Mouse (Mus musculus): ENCODE data around the gene Hist1h2bl. TPM values are rescaled to one million over a fixed set of nuclear protein-coding genes. Genes with fewer than 3 reads are reported as not detected.

Gene Hist1h2bl
- polyA plus RNA-seq (2015; fragmentation: Nextera tagmentation; extraction: Ambion mirVana) = 1.4 TPM in 1 of 2 replicates, not detected in the other

DNA sequence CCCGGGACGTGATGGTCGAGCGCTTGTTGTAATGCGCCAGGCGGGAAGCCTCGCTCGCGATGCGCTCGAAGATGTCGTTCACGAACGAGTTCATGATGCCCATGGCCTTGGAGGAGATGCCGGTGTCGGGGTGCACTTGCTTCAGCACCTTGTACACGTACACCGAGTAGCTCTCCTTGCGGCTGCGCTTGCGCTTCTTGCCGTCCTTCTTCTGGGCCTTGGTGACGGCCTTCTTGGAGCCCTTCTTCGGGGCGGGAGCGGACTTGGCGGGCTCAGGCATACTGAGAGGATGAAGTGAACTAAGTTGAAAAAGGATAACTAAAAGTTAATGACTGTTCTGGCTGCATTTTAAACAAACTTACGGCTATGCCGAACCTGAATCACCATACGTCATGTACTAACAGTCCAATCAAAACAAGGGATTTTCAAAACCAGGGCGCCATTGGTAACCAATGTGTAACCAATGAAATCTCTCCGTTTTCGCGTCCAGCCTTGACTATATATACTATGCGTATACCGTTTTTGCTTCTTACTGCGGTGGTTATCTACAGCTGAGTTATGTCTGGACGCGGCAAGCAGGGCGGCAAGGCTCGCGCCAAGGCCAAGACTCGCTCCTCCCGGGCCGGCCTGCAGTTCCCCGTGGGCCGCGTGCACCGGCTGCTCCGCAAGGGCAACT is at the start of gene Hist1h2bl, which contains the start of gene Hist1h2ai:
Gene Hist1h2bl (minus strand): TSS at position 280 of the 676 bp plus-strand sequence.
Gene Hist1h2ai (plus strand): TSS at position 559 of the 676 bp plus-strand sequence.

DNA sequence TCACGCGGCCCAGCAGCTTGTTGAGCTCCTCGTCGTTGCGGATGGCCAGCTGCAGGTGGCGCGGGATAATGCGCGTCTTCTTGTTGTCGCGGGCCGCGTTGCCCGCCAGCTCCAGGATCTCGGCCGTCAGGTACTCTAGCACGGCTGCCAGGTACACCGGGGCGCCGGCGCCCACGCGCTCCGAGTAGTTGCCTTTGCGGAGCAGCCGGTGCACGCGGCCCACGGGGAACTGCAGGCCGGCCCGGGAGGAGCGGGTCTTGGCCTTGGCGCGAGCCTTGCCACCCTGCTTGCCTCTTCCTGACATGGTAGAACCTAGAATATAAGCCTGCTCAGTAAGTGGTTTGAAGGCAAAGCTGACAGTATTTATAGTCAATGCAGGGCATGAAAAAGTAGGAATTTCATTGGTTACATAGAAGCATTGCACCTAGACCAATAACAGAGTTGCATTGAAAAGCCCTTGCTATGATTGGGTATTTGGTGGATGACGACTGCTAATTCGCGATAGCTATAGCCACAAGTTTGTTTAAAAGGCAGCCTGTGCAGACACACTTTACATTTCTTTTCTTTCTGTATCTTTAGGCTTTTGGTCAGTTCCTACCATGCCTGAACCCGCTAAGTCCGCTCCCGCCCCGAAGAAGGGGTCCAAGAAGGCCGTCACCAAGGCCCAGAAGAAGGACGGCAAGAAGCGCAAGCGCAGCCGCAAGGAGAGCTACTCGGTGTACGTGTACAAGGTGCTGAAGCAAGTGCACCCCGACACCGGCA is 37.8 kb upstream of the Hist1h2bl start, which contains the start of the genes Hist1h2ak and Hist1h2bn:
Gene Hist1h2ak (minus strand): TSS at position 304 of the 762 bp plus-strand sequence.
Gene Hist1h2bn (plus strand): TSS at position 600 of the 762 bp plus-strand sequence.

DNA sequence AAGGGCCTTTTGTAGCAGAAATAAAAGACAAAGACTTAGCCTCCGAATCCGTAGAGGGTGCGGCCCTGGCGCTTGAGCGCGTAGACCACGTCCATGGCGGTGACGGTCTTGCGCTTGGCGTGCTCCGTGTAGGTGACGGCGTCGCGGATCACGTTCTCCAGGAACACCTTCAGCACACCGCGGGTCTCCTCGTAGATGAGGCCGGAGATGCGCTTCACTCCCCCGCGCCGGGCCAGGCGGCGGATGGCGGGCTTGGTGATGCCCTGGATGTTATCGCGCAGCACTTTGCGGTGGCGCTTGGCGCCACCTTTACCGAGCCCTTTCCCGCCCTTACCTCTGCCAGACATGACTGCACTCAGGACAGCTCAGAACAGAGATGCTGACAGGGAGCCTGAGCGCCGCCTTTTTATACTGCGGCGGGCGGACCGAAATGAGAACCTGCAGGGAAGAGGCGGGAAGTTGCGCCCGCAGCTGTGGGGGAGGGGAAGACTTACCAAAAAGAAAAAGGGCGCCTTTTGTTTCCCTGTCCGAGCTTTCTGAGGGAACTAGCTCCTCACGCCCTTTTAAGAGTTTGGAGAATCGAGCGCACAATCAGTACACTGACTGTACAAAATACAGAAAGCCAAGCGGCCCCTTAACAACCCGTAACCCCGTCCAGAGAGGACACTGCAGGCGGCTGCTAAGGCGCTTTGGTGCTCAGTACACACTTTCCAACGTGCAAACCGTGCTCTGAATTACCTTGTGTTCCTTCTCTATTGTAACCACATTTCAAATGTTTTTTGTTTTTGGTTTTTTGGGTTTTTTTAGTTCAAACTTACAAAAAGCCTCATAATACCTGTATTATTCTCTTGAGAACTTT is 34.4 kb upstream of the Hist1h2bl start, which contains the start of gene Hist1h4k:
Gene Hist1h4k (minus strand): TSS at position 347 of the 859 bp plus-strand sequence.

DNA sequence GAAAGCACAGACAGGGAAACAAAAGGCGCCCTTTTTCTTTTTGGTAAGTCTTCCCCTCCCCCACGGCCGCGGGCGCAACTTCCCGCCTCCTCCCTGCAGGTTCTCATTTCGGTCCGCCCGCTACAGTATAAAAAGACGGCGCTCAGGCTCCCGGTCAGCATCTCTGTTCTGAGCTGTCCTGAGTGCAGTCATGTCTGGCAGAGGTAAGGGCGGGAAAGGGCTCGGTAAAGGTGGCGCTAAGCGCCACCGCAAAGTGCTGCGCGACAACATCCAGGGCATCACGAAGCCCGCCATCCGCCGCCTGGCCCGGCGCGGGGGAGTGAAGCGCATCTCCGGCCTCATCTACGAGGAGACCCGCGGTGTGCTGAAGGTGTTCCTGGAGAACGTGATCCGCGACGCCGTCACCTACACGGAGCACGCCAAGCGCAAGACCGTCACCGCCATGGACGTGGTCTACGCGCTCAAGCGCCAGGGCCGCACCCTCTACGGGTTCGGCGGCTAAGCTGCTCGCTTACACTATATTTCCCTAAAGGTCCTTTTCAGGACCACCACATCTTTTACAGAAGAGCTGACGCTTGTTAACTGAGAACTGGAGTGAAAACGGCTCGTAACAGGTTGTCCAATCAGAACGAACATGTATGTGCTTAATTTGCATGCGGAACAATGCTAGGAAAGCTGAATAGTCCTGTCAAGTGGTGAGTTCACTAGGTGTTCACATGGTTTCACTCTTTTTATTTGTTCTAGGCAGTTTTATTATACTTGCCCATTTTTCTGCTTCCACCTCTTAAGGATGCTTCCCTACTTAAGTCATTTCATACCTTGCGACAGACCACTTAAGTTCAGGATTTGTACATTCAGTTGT is 19.2 kb upstream of the Hist1h2bl start, which contains the start of gene Hist1h4j:
Gene Hist1h4j (plus strand): TSS at position 159 of the 862 bp plus-strand sequence.

DNA sequence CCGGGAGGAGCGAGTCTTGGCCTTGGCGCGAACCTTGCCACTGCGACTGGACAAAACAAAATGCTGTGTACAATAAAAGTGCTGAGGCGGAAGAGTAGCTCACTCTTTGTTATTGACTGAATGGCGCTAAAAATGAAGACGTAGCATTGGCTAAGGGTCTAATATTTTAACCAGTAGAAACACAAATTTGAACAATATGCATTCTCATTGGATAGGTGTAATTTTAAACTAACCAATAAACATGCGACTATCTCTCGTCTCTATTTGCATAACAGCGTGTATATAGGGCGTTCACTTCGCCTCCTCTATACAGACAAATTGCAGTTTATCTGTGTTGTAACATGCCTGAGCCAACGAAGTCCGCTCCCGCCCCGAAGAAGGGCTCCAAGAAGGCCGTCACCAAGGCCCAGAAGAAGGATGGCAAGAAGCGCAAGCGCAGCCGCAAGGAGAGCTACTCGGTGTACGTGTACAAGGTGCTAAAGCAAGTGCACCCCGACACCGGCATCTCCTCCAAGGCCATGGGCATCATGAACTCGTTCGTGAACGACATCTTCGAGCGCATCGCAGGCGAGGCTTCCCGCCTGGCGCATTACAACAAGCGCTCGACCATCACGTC is 5.9 kb upstream of the Hist1h2bl start, which contains the start of gene Hist1h2bm:
Gene Hist1h2bm (plus strand): TSS at position 288 of the 616 bp plus-strand sequence.

DNA sequence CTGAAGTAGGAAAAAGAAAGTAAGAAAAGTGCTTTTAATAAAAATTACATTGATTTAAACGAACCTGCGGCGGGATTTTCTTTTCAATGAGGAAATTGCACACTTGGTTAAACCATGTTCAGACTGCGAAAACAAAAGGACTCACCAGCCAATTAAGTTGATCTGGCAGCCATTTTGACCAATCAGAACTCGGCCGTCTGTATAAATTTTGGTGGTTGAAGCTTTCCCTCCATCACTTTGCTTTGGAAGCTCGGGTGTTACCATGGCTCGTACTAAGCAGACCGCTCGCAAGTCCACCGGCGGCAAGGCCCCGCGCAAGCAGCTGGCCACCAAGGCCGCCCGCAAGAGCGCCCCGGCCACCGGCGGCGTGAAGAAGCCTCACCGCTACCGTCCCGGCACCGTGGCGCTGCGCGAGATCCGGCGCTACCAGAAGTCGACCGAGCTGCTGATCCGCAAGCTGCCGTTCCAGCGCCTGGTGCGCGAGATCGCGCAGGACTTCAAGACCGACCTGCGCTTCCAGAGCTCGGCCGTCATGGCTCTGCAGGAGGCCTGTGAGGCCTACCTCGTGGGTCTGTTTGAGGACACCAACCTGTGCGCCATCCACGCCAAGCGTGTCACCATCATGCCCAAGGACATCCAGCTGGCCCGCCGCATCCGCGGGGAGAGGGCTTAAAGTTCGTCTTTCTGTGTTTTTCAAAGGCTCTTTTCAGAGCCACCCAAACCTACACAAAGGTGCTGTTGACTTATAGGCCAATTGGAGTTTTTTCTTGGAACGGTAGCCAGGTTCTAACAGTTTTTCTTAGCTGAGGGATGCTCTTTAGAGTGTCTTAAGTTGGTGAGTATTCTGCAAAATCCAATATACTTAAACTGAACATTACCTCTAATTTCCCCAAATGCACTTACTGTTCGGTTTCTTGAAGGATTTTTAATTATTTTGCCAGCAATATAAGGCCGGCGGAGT is 1.7 kb upstream of the Hist1h2bl start, which contains the start of gene Hist1h3h:
Gene Hist1h3h (plus strand): TSS at position 263 of the 961 bp plus-strand sequence.

DNA sequence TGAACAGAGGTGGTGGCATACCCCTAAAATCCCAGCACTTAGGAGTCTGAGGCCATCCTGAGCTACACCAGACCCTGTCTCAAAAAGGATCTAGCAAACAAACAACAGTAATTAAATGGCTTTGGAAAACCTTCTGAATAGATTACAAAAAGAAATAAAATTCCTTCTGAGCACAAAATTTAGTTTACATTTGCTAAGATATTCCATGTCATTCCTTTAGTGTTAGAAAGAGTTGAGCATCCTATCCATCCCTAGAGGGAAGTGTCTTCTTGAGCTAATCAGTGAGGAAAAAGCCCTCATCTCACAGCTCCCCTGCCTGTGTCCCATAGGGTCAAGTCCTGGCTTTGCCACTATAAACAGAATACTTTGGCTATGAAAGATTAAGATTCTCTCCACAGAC is 18.1 kb downstream of the Hist1h2bl start, which contains the start of gene Olfr1359:
Gene Olfr1359 (plus strand): TSS at position 301 of the 400 bp plus-strand sequence.

DNA sequence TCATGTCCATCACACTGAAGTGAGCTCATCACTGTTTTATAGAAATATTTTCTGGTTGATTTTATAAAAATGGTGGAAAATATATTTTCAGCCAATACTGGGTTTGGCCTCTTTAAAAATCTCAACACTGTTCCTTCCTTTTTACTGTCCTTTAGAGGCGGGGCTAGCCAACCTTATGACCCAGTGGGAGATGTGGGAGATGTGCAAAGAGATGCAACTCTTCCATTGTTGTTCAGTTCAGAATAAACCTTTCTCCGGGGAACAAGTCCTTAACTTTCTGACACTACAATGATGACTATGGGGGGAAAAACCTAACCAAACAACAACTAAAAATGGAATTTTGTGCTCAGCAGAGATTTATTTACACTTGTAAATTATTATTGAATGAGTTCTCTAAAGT is 38.6 kb downstream of the Hist1h2bl start, which contains the start of gene Olfr1360:
Gene Olfr1360 (minus strand): TSS at position 101 of the 400 bp plus-strand sequence.

Small RNAs within 50 kb of the gene (microRNA-seq; reads per million reads assigned to microRNA genes)
- not detected for gene Gm44357 (ENCODE audit: borderline replicate concordance, insufficient number of aligned reads)
- gene Gm44367 (ENCODE audit: borderline replicate concordance, insufficient number of aligned reads) = not detected
- gene Gm44454 (ENCODE audit: borderline replicate concordance, insufficient number of aligned reads) = not detected

Other genes with a start within 250 kb of the Hist1h2bl start
- gene Nkapl, start 247.6 kb downstream of the Hist1h2bl start, polyA plus RNA-seq (2015; fragmentation: Nextera tagmentation; extraction: Ambion mirVana) = 2.3 and 2.4 TPM in 2 replicates
- 3.8 and 4.9 TPM in 2 replicates for gene Zkscan4, start 237.2 kb downstream of the Hist1h2bl start, polyA plus RNA-seq (2015; fragmentation: Nextera tagmentation; extraction: Ambion mirVana)
- not detected in 2 replicates for gene Gm10065, start 236.7 kb downstream of the Hist1h2bl start, polyA plus RNA-seq (2015; fragmentation: Nextera tagmentation; extraction: Ambion mirVana)
- gene AK157302, start 220.9 kb downstream of the Hist1h2bl start, polyA plus RNA-seq (2015; fragmentation: Nextera tagmentation; extraction: Ambion mirVana) = 0.35 and 0.41 TPM in 2 replicates
- gene Gm11273, start 214.7 kb downstream of the Hist1h2bl start, polyA plus RNA-seq (2015; fragmentation: Nextera tagmentation; extraction: Ambion mirVana) = 6.0 and 10.4 TPM in 2 replicates
- 2.2 and 2.6 TPM in 2 replicates for gene Zkscan8, start 185.0 kb downstream of the Hist1h2bl start, polyA plus RNA-seq (2015; fragmentation: Nextera tagmentation; extraction: Ambion mirVana)
- gene Olfr1366, start 173.3 kb downstream of the Hist1h2bl start, polyA plus RNA-seq (2015; fragmentation: Nextera tagmentation; extraction: Ambion mirVana) = not detected in 2 replicates
- gene Olfr1535, start 156.2 kb downstream of the Hist1h2bl start, polyA plus RNA-seq (2015; fragmentation: Nextera tagmentation; extraction: Ambion mirVana) = not detected in 2 replicates
- gene Olfr1364, start 134.4 kb downstream of the Hist1h2bl start, polyA plus RNA-seq (2015; fragmentation: Nextera tagmentation; extraction: Ambion mirVana) = not detected in 2 replicates
- not detected in 2 replicates for gene Olfr1362, start 102.1 kb downstream of the Hist1h2bl start, polyA plus RNA-seq (2015; fragmentation: Nextera tagmentation; extraction: Ambion mirVana)
- gene Olfr11, start 73.6 kb downstream of the Hist1h2bl start, polyA plus RNA-seq (2015; fragmentation: Nextera tagmentation; extraction: Ambion mirVana) = not detected in 2 replicates
- not detected in 2 replicates for gene Olfr1361, start 52.8 kb downstream of the Hist1h2bl start, polyA plus RNA-seq (2015; fragmentation: Nextera tagmentation; extraction: Ambion mirVana)
- gene Olfr1360, start 38.7 kb downstream of the Hist1h2bl start, polyA plus RNA-seq (2015; fragmentation: Nextera tagmentation; extraction: Ambion mirVana) = not detected in 2 replicates
- gene Olfr1359, start 18.0 kb downstream of the Hist1h2bl start, polyA plus RNA-seq (2015; fragmentation: Nextera tagmentation; extraction: Ambion mirVana) = not detected in 2 replicates
- 6.6 and 14.9 TPM in 2 replicates for gene Hist1h2ai, start 279 bp upstream of the Hist1h2bl start, polyA plus RNA-seq (2015; fragmentation: Nextera tagmentation; extraction: Ambion mirVana)
- gene Hist1h3h, start 1.5 kb upstream of the Hist1h2bl start, polyA plus RNA-seq (2015; fragmentation: Nextera tagmentation; extraction: Ambion mirVana) = 0.38 and 2.1 TPM in 2 replicates
- 1.1 and 1.3 TPM in 2 replicates for gene Hist1h2bm, start 5.9 kb upstream of the Hist1h2bl start, polyA plus RNA-seq (2015; fragmentation: Nextera tagmentation; extraction: Ambion mirVana)
- gene Hist1h4j, start 18.9 kb upstream of the Hist1h2bl start, polyA plus RNA-seq (2015; fragmentation: Nextera tagmentation; extraction: Ambion mirVana) = 0.39 and 0.77 TPM in 2 replicates
- gene Hist1h4k, start 34.4 kb upstream of the Hist1h2bl start, polyA plus RNA-seq (2015; fragmentation: Nextera tagmentation; extraction: Ambion mirVana) = 2.2 and 2.5 TPM in 2 replicates
- gene Hist1h2ak, start 37.7 kb upstream of the Hist1h2bl start, polyA plus RNA-seq (2015; fragmentation: Nextera tagmentation; extraction: Ambion mirVana) = 6.3 and 6.9 TPM in 2 replicates
- gene Hist1h2bn, start 38.0 kb upstream of the Hist1h2bl start, polyA plus RNA-seq (2015; fragmentation: Nextera tagmentation; extraction: Ambion mirVana) = 0.83 and 1.5 TPM in 2 replicates
- gene Hist1h1b, start 64.5 kb upstream of the Hist1h2bl start, polyA plus RNA-seq (2015; fragmentation: Nextera tagmentation; extraction: Ambion mirVana) = 9.0 and 13.0 TPM in 2 replicates
- gene Hist1h3i, start 67.2 kb upstream of the Hist1h2bl start, polyA plus RNA-seq (2015; fragmentation: Nextera tagmentation; extraction: Ambion mirVana) = 55.7 and 74.2 TPM in 2 replicates
- 7.6 and 8.2 TPM in 2 replicates for gene Hist1h2an, start 71.1 kb upstream of the Hist1h2bl start, polyA plus RNA-seq (2015; fragmentation: Nextera tagmentation; extraction: Ambion mirVana)
- gene Hist1h2bp, start 71.3 kb upstream of the Hist1h2bl start, polyA plus RNA-seq (2015; fragmentation: Nextera tagmentation; extraction: Ambion mirVana) = 1.4 and 1.8 TPM in 2 replicates
- gene Hist1h2bq, start 94.1 kb upstream of the Hist1h2bl start, polyA plus RNA-seq (2015; fragmentation: Nextera tagmentation; extraction: Ambion mirVana) = 1.4 and 6.7 TPM in 2 replicates
- 2.0 TPM in 1 of 2 replicates, not detected in the other for gene Hist1h2ao, start 94.3 kb upstream of the Hist1h2bl start, polyA plus RNA-seq (2015; fragmentation: Nextera tagmentation; extraction: Ambion mirVana)
- not detected in 2 replicates for gene Hist1h4m, start 95.6 kb upstream of the Hist1h2bl start, polyA plus RNA-seq (2015; fragmentation: Nextera tagmentation; extraction: Ambion mirVana)
- 5.7 and 5.9 TPM in 2 replicates for gene Hist1h4n, start 116.1 kb upstream of the Hist1h2bl start, polyA plus RNA-seq (2015; fragmentation: Nextera tagmentation; extraction: Ambion mirVana)
- gene Hist1h2ap, start 117.4 kb upstream of the Hist1h2bl start, polyA plus RNA-seq (2015; fragmentation: Nextera tagmentation; extraction: Ambion mirVana) = 2,226 and 3,319 TPM in 2 replicates
- 1.6 and 7.1 TPM in 2 replicates for gene Hist1h2br, start 117.6 kb upstream of the Hist1h2bl start, polyA plus RNA-seq (2015; fragmentation: Nextera tagmentation; extraction: Ambion mirVana)
- gene Zfp184, start 229.0 kb upstream of the Hist1h2bl start, polyA plus RNA-seq (2015; fragmentation: Nextera tagmentation; extraction: Ambion mirVana) = 3.3 and 5.1 TPM in 2 replicates

Data from adrenal gland, postnatal 0 days (tissue).